Mouse (Mus musculus) kidney, embryonic 15.5 days (tissue): ENCODE results near the gene Ninj1. TPM values are rescaled to one million over a fixed set of nuclear protein-coding genes. Genes with fewer than 3 reads are reported as not detected.

Source experiments
- ATAC-seq: fragments of 200-750 bp; cut with Nextera tagmentation; replicated peaks from 2 replicates; pipeline ENCODE4 v1.8.0; 2017; ENCODE audit warnings: moderate TSS enrichment; ENCODE audit not compliant: low FRiP score
- H3K27ac ChIP-seq: fragments of 300-500 bp; sonication (generic); 2 replicates; pipeline ENCODE4 v1.5.1; 2015; ENCODE audit warnings: mild to moderate bottlenecking, inconsistent platforms
- H3K27me3 ChIP-seq: fragments of 300-500 bp; sonication (generic); 2 replicates; pipeline ENCODE4 v1.6.1; 2015; ENCODE audit warnings: inconsistent platforms
- H3K36me3 ChIP-seq: fragments of 300-500 bp; sonication (generic); 2 replicates; pipeline ENCODE4 v1.6.1; 2015; ENCODE audit warnings: inconsistent platforms
- H3K4me1 ChIP-seq: fragments of 300-500 bp; sonication (generic); 2 replicates; pipeline ENCODE4 v1.6.1; 2015; ENCODE audit warnings: inconsistent platforms
- H3K4me2 ChIP-seq: fragments of 300-500 bp; sonication (generic); 2 replicates; pipeline ENCODE4 v1.6.1; 2015; ENCODE audit warnings: moderate library complexity, mild to moderate bottlenecking, inconsistent platforms
- H3K4me3 ChIP-seq: fragments of 300-500 bp; sonication (generic); replicated peaks from 2 replicates; pipeline ENCODE4 v1.5.1; 2015; ENCODE audit warnings: mild to moderate bottlenecking, inconsistent platforms
- H3K9ac ChIP-seq: fragments of 300-500 bp; sonication (generic); 2 replicates; pipeline ENCODE4 v1.6.1; 2015; ENCODE audit warnings: mild to moderate bottlenecking, inconsistent platforms
- H3K9me3 ChIP-seq: fragments of 300-500 bp; sonication (generic); replicated peaks from 2 replicates; pipeline ENCODE4 v1.6.1; 2016; ENCODE audit warnings: inconsistent platforms
- WGBS: fragments of 180-500 bp; shearing (Covaris S2); methylation state at CpG from one replicate; pipeline ENCODE4 v1.1.7; 2015; ENCODE audit warnings: mixed read lengths; 5-methylcytosine and 5-hydroxymethylcytosine counted together
- polyA plus RNA-seq: library from polyadenylated mRNA; unstranded; fragments of >200 nt; fragmentation: Nextera tagmentation; extraction: Ambion mirVana; gene quantifications from 2 replicates; pipeline ENCODE4 v1.2.1, GENCODE M21; 2015

The Ninj1 gene
- polyA plus RNA-seq, 1 experiment from 2014 or later = 59.8 TPM

DNA sequence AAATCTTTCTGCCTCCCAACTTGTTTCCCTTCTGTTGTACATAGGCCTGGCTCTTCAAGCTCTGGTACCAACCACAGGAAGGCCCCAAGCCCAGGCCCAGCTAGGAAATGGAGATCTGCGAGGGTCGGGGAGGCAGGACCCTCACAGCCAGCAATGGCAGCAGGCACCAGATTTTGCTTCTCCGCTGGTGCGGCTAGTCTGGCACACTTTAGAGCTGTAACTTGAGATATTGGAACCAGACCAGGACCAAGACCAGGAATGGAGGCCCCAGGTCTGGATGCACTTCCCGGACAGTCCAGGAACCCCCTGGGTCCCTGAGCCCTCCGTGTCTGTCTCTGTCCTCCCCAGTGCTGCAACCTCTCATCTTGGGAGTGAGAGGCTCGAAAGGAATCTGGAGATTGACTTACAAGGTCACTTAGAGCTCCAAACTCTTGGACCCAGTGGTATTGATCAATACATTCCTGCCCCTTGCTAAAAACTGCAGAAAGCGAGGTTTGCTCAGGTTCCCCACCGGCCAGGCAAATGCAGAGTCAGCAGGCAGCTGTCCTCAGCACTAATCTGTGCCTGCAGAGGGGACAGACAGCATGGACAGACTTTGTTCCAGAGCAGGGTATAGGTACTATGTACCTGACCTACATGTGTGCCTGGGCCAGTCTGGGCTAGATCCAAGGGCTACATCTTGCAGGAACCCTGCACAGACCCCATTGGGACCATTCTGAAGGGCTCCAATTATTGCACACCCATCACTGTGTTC, 29.7 kb downstream of the Ninj1 start:
- H3K27ac ChIP-seq = no peak overlapping the region
- H3K4me3 ChIP-seq = no peak overlapping the region
- H3K4me1 ChIP-seq = peaks cover 27% of the 10 kb centered on the region
- WGBS = 54% methylated on average over 9 of the region's 9 CpGs
- peaks cover 9% of the 10 kb centered on the region for H3K27me3 ChIP-seq
- H3K4me2 ChIP-seq = peak overlapping the region; percentile 93
- H3K9ac ChIP-seq = no peak overlapping the region
- no peaks in the 10 kb centered on the region for H3K9me3 ChIP-seq
- no peak for ATAC-seq
- no peaks in the 10 kb centered on the region for H3K36me3 ChIP-seq

DNA sequence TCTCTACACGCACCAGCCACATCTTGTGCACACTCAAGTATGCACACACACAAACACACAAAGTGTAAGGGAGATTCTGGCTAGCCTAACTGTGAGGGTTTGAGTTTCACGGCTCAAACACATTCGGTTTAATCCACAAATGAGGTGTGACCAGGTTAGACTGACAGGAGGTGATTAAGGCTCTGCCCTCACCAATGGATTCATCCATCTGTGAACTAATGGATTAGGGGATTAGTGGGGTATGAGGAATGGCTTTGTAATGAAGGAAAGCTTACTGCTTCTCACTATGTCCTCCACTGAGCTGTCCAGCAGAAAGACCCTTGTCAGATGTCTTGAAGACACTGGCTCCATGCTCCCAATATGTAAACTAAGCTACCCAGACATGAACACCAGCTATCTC, 31.4 kb downstream of the Ninj1 start:
- no peak overlapping the region for H3K4me2 ChIP-seq
- 65% methylated on average over 3 of the region's 3 CpGs for WGBS
- H3K9ac ChIP-seq = no peak overlapping the region
- H3K27me3 ChIP-seq = peaks cover 17% of the 10 kb centered on the region
- H3K27ac ChIP-seq = no peak overlapping the region
- ATAC-seq = no peak
- no peaks in the 10 kb centered on the region for H3K9me3 ChIP-seq
- no peak overlapping the region for H3K4me3 ChIP-seq
- peaks cover 23% of the 10 kb centered on the region for H3K4me1 ChIP-seq
- no peaks in the 10 kb centered on the region for H3K36me3 ChIP-seq

DNA sequence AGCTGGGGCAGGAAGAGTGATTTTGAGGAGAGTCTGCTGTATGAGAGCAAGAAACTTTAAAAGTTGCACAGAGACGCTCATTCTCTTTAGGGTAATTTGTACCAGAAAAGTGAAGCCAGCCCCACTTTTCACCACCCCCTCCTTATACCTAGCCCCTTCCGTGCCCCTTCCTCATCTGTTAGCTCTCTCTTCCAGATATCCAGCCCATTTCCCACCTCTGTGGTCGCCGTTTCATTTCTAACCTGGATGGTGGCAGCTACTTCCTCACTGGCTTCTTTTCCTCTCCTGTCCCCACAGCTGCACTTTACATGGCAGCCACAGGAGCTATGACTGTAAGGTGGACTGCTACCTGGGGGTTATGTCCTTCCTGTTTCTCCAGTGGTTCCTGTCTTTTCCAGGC, 32.1 kb downstream of the Ninj1 start:
- Histone ChIP-seq H3K27me3 (peaks cover 24% of the 10 kb centered on the region), H3K4me3 (no peak overlapping the region), H3K27ac (no peak overlapping the region), H3K36me3 (no peaks in the 10 kb centered on the region), H3K4me2 (no peak overlapping the region), H3K4me1 (peaks cover 21% of the 10 kb centered on the region), H3K9me3 (no peaks in the 10 kb centered on the region), H3K9ac (no peak overlapping the region)
- WGBS = 86% methylated on average over 4 of the region's 4 CpGs
- no peak for ATAC-seq

DNA sequence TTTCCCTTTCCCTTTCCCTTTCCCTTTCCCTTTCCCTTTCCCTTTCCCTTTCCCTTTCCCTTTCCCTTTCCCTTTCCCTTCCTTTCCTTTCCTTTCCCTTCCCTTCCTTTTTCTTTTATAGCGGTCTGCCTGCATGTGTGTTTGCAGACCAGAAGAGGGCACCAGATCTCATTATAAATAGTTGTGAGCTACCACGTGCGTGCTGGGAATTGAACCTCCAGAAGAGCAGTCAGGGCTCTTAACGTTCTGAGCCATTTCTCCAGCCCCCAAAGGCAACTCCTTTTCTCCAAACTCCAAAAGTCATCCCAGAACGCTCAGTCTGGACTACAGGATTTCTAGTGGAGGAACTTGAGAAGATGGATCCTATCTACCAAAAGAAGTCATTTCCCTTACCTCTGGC, 33.6 kb downstream of the Ninj1 start:
- H3K36me3 ChIP-seq = no peaks in the 10 kb centered on the region
- H3K27ac ChIP-seq = no peak overlapping the region
- H3K4me2 ChIP-seq = no peak overlapping the region
- H3K4me3 ChIP-seq = no peak overlapping the region
- no peak for ATAC-seq
- H3K9me3 ChIP-seq = no peaks in the 10 kb centered on the region
- H3K4me1 ChIP-seq = peaks cover 11% of the 10 kb centered on the region
- no peak overlapping the region for H3K9ac ChIP-seq
- peaks cover 24% of the 10 kb centered on the region for H3K27me3 ChIP-seq
- WGBS = 31% methylated on average over 5 of the region's 5 CpGs

DNA sequence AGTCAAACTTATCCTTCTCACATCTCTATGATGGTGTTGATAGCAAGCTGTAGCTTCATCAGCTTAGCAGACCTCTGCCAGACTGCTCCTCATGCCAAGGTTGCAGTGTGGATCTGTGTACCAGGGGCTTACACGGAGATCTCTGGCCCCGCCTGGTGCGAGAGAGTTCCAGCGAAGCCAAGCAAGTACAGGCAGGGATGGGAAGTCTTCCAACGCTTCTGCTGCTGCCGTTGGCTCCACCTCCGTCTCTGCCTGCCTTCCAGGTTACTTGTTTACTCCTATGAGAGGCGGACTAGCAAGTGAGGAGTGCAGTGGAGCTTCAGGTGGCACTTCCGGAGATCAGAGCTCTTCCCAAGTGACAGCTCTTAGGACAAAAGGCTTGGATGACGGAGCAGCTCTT, 37.0 kb downstream of the Ninj1 start:
- no peaks in the 10 kb centered on the region for H3K9me3 ChIP-seq
- peaks cover 16% of the 10 kb centered on the region for H3K27me3 ChIP-seq
- WGBS = 11% methylated on average over 10 of the region's 10 CpGs
- no peak overlapping the region for H3K4me3 ChIP-seq
- no peaks in the 10 kb centered on the region for H3K4me1 ChIP-seq
- peak overlapping the region; percentile 31 for H3K4me2 ChIP-seq
- no peaks in the 10 kb centered on the region for H3K36me3 ChIP-seq
- H3K27ac ChIP-seq = no peak overlapping the region
- no peak overlapping the region for H3K9ac ChIP-seq
- no peak for ATAC-seq

DNA sequence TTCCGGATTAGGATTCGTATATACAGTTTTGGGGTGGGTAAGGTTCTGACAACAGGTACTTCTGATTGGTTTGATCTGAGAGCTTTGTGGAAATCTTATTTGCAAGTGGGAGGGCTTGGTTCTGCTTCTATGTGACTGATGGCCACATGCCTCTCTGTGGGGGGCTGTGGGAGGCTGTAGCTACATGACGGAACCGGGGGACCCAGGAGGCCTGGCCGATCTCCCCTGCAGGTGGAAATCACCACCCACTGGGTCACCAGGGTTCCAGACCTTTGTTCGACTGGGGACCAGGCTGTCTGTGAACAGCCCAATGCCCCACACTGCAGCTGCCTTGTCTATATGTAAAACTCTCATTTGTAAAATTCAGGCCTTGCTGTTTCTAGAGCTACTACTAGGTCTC, 37.4 kb downstream of the Ninj1 start:
- Histone ChIP-seq H3K9ac (no peak overlapping the region), H3K27me3 (peaks cover 16% of the 10 kb centered on the region), H3K27ac (no peak overlapping the region), H3K36me3 (no peaks in the 10 kb centered on the region), H3K9me3 (no peaks in the 10 kb centered on the region), H3K4me3 (no peak overlapping the region), H3K4me1 (no peaks in the 10 kb centered on the region), H3K4me2 (peak overlapping the region; percentile 31)
- whole genome bisulfite sequencing = 24% methylated on average over 6 of the region's 6 CpGs
- ATAC-seq = no peak

- Histone ChIP-seq H3K36me3 (no peaks in the 10 kb centered on the region), H3K9ac (no peak overlapping the region), H3K4me3 (no peak overlapping the region), H3K9me3 (no peaks in the 10 kb centered on the region), H3K27me3 (peaks cover 16% of the 10 kb centered on the region), H3K4me2 (no peak overlapping the region), H3K4me1 (no peaks in the 10 kb centered on the region), H3K27ac (no peak overlapping the region)
- ATAC-seq = no peak
- WGBS = 59% methylated on average over 3 of the region's 3 CpGs
Measured at GRCm38 (mm10) chr13:49225159-49225558, 37.9 kb downstream of the Ninj1 start.

DNA sequence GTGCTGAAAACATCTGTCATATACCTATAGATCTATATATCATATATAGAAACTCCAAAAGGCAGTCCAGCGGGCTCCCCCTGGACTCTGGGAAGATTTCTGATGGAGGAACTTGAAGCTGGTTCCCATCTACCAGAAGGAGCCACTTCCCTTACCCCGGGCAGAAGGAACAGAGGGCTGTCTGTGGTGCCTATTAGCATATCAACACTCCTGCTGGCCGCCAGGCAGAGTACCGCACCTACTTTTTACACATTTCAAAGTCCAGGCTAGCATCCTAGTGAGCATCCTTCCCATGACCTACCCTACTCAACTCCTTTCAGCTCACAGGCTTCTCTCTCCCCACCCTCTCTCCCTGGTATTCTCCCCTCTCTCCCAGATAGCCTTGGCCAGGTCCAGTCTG, 38.3 kb downstream of the Ninj1 start:
- peaks cover 16% of the 10 kb centered on the region for H3K27me3 ChIP-seq
- H3K27ac ChIP-seq = no peak overlapping the region
- no peak overlapping the region for H3K9ac ChIP-seq
- 45% methylated on average over 4 of the region's 4 CpGs for WGBS
- no peaks in the 10 kb centered on the region for H3K9me3 ChIP-seq
- H3K4me2 ChIP-seq = no peak overlapping the region
- no peak for ATAC-seq
- H3K4me1 ChIP-seq = no peaks in the 10 kb centered on the region
- no peak overlapping the region for H3K4me3 ChIP-seq
- H3K36me3 ChIP-seq = no peaks in the 10 kb centered on the region

GRCm38 (mm10) chr13:49233792-49234572, 46.7 kb downstream of the Ninj1 start:
- H3K9me3 ChIP-seq = no peaks in the 10 kb centered on the region
- peak; percentile 81 for ATAC-seq

DNA sequence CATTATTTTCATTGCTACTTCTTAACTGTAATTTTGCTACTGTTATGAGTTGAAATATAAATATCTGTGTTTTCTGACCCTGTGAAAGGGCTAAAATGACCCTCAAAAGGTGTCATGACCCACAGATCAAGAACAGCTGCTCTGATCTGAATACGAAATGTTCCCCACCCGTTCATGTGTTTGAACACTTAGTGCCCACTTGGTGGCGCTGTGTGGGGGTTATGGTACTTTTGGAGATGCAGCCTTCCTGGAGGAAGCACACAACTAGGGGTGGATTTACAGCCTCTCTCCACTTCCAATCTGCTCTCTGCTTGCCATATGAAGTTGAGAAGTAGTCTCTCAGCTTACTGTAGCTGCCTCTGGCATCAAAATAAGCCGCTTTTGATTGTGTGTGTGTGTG, 47.4 kb downstream of the Ninj1 start:
- no peaks in the 10 kb centered on the region for H3K4me1 ChIP-seq
- no peak overlapping the region for H3K9ac ChIP-seq
- no peaks in the 10 kb centered on the region for H3K9me3 ChIP-seq
- H3K27me3 ChIP-seq = no peaks in the 10 kb centered on the region
- H3K4me2 ChIP-seq = no peak overlapping the region
- ATAC-seq = no peak
- H3K36me3 ChIP-seq = no peaks in the 10 kb centered on the region
- no peak overlapping the region for H3K4me3 ChIP-seq
- no peak overlapping the region for H3K27ac ChIP-seq
- 95% methylated on average over 4 of the region's 4 CpGs for WGBS

More at GRCm38 (mm10) chr13:49233792-49234572, 46.7 kb downstream of the Ninj1 start:
- 90% methylated on average over 8 of the region's 8 CpGs for WGBS
- Histone ChIP-seq H3K4me2 (no peak overlapping the region), H3K4me1 (no peaks in the 10 kb centered on the region), H3K27me3 (no peaks in the 10 kb centered on the region), H3K9ac (no peak overlapping the region), H3K27ac (no peak overlapping the region), H3K36me3 (no peaks in the 10 kb centered on the region), H3K4me3 (no peak overlapping the region)

GRCm38 (mm10) chr13:49237617-49238016, 50.3 kb downstream of the Ninj1 start:
- Histone ChIP-seq H3K27ac (no peak overlapping the region), H3K4me2 (no peak overlapping the region), H3K9ac (no peak overlapping the region), H3K4me3 (no peak overlapping the region), H3K9me3 (no peaks in the 10 kb centered on the region), H3K36me3 (no peaks in the 10 kb centered on the region), H3K4me1 (no peaks in the 10 kb centered on the region), H3K27me3 (no peaks in the 10 kb centered on the region)
- WGBS = 88% methylated on average over 8 of the region's 8 CpGs
- ATAC-seq = no peak

DNA sequence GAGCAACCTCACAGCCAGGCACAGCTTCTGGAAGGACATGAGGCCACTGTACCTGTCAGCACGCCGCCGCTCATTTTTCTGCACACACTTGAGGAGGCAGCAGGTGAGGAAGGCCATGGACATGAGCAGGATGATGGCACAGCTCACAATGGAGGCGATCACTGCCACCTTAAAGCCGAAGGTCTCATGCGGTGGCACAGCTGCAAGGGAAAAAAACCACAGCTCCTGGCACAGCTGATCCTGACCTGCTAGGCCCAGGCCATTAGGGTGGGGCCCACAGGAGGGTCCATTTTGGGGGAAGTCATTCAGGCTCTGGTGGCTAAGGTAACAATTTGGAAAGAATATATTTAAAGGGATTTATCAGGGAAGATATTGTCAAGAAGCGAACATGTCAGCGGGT, 51.5 kb downstream of the Ninj1 start:
- no peak for ATAC-seq
- Histone ChIP-seq H3K27me3 (no peaks in the 10 kb centered on the region), H3K9me3 (no peaks in the 10 kb centered on the region), H3K27ac (no peak overlapping the region), H3K4me2 (no peak overlapping the region), H3K4me3 (no peak overlapping the region), H3K36me3 (no peaks in the 10 kb centered on the region), H3K4me1 (no peaks in the 10 kb centered on the region), H3K9ac (no peak overlapping the region)
- 95% methylated on average over 8 of the region's 8 CpGs for WGBS
